Mouse (Mus musculus): Measurements from ENCODE around the gene Gm8857.
"Not testable (repeated sequence)": the region's sequence is repeated elsewhere in the genome, so short reads cannot be mapped to it uniquely, and the experiment has no call there.

GRCm38 (mm10) chr5:10947505-10947904, at the start of gene Gm8857, which contains the start of gene Gm8871:
- TF ChIP-seq CTCF (IDR thresholded peaks at IDR 0.05; ENCODE audit: control insufficient read depth, insufficient read depth, insufficient replicate concordance, low read depth, low read length); POLR2A (IDR thresholded peaks at IDR 0.05; ENCODE audit: control insufficient read depth, low read depth, low read length): not testable (repeated sequence)
